Mouse (Mus musculus): ENCODE measurements around the gene Auts2. TPM values are rescaled to one million over a fixed set of nuclear protein-coding genes. Genes with fewer than 3 reads are reported as not detected.

Gene Auts2
- polyA plus RNA-seq, 1 experiment from 2014 or later: 73.6 TPM

DNA sequence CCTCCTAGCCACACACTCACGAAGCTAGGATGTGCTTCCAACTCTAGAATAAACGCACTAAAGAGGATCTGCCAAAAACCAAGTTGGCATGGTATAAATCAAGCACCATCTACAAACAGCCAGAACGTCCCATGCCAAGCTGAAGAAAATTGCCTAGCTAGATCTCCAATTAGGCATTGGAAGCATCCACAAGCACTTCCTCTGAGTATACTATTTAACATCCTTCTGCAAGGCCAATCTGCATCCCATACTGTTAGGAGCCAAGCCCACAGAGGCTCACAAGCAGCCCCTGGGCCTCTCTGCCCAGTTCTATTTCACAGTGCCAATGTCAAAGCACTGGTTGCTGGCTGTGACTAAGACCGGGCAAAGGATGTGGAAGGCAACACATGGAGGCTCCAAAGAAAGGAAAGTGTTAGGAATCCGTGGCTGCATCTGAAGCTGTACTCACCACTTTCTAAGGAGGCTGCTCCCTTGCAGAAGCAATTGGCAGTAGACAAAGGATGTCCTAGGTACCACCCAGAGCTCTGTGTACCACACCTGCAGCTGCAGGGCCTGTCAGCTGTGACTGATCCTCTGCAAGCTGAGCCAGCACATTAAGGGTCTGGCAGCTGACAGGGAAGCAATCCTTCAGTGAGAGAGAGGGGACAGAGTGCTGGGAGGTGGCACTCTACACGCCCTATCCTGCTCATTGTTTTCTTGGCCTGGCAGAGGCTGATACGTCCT, 407.0 kb downstream of the Auts2 start:
- Histone ChIP-seq H3K27me3 (no peaks in the 10 kb centered on the region), H3K4me3 (no peak overlapping the region), H3K36me3 (no peaks in the 10 kb centered on the region), H3K9ac (no peak overlapping the region), H3K9me3 (no peaks in the 10 kb centered on the region), H3K4me1 (no peaks in the 10 kb centered on the region), H3K4me2 (replicated peaks) (no peak overlapping the region), H3K27ac (no peak overlapping the region)
- no peak for ATAC-seq (ENCODE audit: insufficient number of reproducible peaks, insufficient read depth, low FRiP score, low TSS enrichment)
- WGBS: 64% methylated on average over 7 of the region's 7 CpGs

DNA sequence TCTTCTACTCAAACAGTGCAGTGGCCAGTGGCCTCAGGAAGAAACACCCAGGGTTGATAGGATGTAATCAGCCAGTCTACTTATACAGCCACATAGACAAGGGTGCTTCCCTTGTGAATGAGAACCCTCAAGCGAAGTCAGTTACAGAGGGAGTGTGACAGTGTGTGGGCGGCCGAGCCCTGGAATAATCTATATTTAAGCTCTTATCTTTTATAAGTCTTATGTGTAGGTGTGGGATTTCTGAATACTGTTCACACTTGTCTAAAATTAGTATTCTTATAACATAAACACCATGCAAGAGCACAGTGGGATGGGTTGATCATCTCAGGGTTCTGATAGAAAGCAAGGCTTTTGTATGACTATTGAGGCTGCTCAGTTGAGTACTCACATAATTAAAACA, 411.2 kb downstream of the Auts2 start:
- Histone ChIP-seq H3K9me3 (no peaks in the 10 kb centered on the region), H3K36me3 (no peaks in the 10 kb centered on the region), H3K27ac (no peak overlapping the region), H3K4me2 (replicated peaks) (no peak overlapping the region), H3K4me3 (no peak overlapping the region), H3K4me1 (no peaks in the 10 kb centered on the region), H3K9ac (no peak overlapping the region), H3K27me3 (no peaks in the 10 kb centered on the region)
- ATAC-seq (ENCODE audit: insufficient number of reproducible peaks, insufficient read depth, low FRiP score, low TSS enrichment): no peak
- WGBS: 97% methylated on average over 3 of the region's 3 CpGs

DNA sequence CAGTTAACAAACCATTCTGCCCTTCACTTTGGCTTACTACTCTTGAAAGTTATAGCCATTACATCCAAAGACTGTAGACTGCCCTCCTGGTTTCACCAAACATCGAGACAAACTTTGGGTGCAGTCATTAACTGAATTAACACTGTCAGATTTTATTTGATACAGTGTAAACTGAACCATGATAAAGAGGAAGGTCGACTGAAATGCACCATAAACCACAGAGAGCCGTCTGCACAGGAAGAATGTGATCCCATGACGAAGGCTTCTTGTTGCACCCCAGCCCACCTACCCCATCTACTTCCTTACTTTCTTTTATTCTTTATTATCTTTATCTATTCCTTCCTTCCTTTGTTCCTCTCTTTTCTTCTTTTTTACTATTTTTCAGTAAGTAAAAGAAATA, 412.6 kb downstream of the Auts2 start:
- no peaks in the 10 kb centered on the region for H3K4me1 ChIP-seq
- no peak overlapping the region for H3K27ac ChIP-seq
- no peak overlapping the region for H3K9ac ChIP-seq
- no peaks in the 10 kb centered on the region for H3K36me3 ChIP-seq
- no peak overlapping the region for H3K4me3 ChIP-seq
- H3K4me2 ChIP-seq (replicated peaks): no peak overlapping the region
- 50% methylated on average over 4 of the region's 4 CpGs for WGBS
- no peak for ATAC-seq (ENCODE audit: insufficient number of reproducible peaks, insufficient read depth, low FRiP score, low TSS enrichment)
- H3K9me3 ChIP-seq: no peaks in the 10 kb centered on the region
- H3K27me3 ChIP-seq: no peaks in the 10 kb centered on the region

DNA sequence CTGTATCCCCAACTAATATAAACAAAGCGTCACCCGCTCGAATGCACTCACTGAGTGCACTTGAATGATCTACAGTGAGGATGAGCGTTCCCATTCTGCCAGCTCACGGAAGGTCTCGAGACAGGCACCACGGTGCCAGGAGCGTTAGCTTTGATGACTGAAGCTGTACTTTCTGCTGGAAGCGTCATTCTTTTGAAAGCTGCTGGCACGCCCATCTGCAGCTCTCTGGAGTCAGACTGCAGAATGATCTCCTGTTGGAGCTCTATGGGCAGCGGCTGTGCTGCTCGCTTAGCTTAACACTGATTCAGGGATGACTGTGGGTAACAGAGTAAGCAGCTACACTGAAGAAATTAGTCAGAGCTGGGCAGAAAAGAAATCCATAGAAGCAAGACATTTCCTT, 416.5 kb downstream of the Auts2 start:
- Histone ChIP-seq H3K4me1 (no peaks in the 10 kb centered on the region), H3K27ac (no peak overlapping the region), H3K9ac (no peak overlapping the region), H3K4me3 (no peak overlapping the region), H3K27me3 (no peaks in the 10 kb centered on the region), H3K4me2 (replicated peaks) (no peak overlapping the region), H3K9me3 (no peaks in the 10 kb centered on the region), H3K36me3 (no peaks in the 10 kb centered on the region)
- WGBS: 88% methylated on average over 12 of the region's 12 CpGs
- ATAC-seq (ENCODE audit: insufficient number of reproducible peaks, insufficient read depth, low FRiP score, low TSS enrichment): no peak

DNA sequence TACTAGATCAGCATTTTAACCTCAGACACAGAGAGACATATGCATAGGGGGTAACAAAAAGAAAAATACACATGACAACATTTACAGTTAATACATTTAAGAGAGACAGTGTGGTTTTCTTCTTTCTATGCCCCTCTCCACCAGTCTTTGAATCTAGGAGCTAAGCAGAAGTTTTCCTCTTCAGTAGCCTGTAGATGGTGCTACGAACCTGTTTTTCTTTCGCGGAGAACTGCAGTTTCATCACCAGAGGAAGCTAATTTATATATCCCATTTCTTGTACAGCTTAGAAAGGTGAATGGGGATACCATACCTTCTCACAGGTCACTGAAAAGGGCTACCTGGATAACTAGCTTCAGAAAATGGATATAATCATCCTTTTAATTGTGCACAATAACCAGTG, 427.5 kb downstream of the Auts2 start:
- Histone ChIP-seq H3K4me3 (no peak overlapping the region), H3K4me1 (peaks cover 25% of the 10 kb centered on the region), H3K36me3 (no peaks in the 10 kb centered on the region), H3K27ac (no peak overlapping the region), H3K4me2 (replicated peaks) (no peak overlapping the region), H3K9me3 (no peaks in the 10 kb centered on the region), H3K9ac (no peak overlapping the region), H3K27me3 (no peaks in the 10 kb centered on the region)
- WGBS: 66% methylated on average over 3 of the region's 3 CpGs
- no peak for ATAC-seq (ENCODE audit: insufficient number of reproducible peaks, insufficient read depth, low FRiP score, low TSS enrichment)

DNA sequence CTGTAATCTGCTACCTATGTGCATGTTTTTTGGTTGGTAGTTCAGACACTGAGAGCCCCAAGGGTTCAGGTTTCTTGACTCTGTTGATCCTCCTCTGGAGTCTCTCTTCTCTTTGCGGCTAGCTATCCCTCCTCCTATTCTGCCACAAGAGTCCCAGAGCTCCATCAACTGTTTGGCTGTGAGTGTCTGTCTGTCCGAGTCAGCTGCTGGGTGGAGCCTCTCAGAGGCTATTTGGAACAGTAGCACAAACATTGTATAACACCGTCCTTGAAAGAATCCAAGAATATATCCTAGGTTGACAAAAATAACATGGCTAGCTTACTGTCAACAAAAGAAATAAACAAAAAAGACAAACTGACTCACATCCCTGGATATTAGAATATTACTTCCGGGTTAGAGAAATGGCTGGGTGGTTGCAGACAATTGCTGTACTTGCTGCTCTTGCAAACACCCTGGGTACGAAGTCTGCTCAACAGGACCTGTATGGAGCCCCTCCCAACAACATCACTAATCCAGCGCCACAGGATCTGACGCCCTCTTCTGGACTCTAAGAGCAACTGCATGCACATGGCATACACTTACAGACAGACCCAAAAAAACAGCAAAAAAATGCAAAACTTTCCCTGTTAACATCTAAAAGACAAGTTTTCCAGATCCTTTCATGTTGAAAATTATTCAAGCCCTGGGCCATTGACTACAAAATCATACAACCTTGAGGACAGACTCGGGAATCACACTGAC, 428.4 kb downstream of the Auts2 start:
- Histone ChIP-seq H3K27ac (no peak overlapping the region), H3K9ac (no peak overlapping the region), H3K4me3 (no peak overlapping the region), H3K36me3 (no peaks in the 10 kb centered on the region), H3K9me3 (no peaks in the 10 kb centered on the region), H3K4me1 (peaks cover 25% of the 10 kb centered on the region), H3K27me3 (no peaks in the 10 kb centered on the region), H3K4me2 (replicated peaks) (no peak overlapping the region)
- 68% methylated on average over 8 of the region's 8 CpGs for WGBS
- no peak for ATAC-seq (ENCODE audit: insufficient number of reproducible peaks, insufficient read depth, low FRiP score, low TSS enrichment)

DNA sequence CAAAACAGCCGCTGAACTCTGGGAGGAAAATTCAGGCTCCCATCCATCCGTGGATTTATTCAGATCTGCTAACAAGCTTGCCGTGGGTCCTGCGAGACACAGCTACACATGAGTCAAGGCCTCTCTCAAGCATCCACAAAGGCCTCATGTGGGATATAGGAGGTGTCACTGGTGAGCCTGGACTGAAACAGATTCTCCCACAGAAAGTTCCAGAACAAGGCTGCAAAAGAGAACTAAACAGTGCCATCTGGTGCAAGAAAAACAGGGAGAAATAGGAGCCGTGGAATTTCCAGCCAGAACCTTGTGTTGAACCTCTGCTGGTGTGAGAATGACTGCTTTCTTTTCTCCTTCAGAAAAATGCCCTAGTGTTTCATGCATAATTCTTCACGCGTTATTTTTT, 429.7 kb downstream of the Auts2 start:
- ATAC-seq (ENCODE audit: insufficient number of reproducible peaks, insufficient read depth, low FRiP score, low TSS enrichment): no peak
- no peaks in the 10 kb centered on the region for H3K36me3 ChIP-seq
- no peak overlapping the region for H3K9ac ChIP-seq
- WGBS: 41% methylated on average over 7 of the region's 7 CpGs
- H3K4me3 ChIP-seq: no peak overlapping the region
- no peaks in the 10 kb centered on the region for H3K9me3 ChIP-seq
- H3K27me3 ChIP-seq: no peaks in the 10 kb centered on the region
- no peak overlapping the region for H3K4me2 ChIP-seq (replicated peaks)
- peaks cover 25% of the 10 kb centered on the region for H3K4me1 ChIP-seq
- peak overlapping the region; percentile 46; the same call in 1 of the 2 replicates for H3K27ac ChIP-seq

DNA sequence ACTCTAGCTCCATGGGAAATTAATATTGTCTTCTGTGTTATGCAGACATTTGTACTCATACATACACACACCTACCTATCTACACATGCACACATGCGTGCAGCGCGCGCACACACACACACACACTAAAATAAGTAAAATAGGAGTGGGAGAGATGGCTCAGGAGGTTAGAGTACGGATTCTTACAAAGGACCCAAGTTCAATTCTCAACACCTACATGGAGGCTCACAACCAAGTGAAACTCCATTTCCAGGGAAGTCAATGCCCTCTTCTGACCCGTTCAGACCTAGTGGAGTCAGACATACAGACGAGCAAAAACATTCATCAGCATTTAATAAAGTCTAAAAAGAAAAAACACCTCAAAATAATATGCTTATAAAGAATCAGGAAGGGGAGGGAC, 430.5 kb downstream of the Auts2 start:
- Histone ChIP-seq H3K4me1 (peaks cover 30% of the 10 kb centered on the region), H3K36me3 (no peaks in the 10 kb centered on the region), H3K27me3 (no peaks in the 10 kb centered on the region), H3K4me2 (replicated peaks) (no peak overlapping the region), H3K9ac (no peak overlapping the region), H3K4me3 (no peak overlapping the region), H3K9me3 (no peaks in the 10 kb centered on the region), H3K27ac (no peak overlapping the region)
- no peak for ATAC-seq (ENCODE audit: insufficient number of reproducible peaks, insufficient read depth, low FRiP score, low TSS enrichment)
- 90% methylated on average over 7 of the region's 7 CpGs for WGBS

DNA sequence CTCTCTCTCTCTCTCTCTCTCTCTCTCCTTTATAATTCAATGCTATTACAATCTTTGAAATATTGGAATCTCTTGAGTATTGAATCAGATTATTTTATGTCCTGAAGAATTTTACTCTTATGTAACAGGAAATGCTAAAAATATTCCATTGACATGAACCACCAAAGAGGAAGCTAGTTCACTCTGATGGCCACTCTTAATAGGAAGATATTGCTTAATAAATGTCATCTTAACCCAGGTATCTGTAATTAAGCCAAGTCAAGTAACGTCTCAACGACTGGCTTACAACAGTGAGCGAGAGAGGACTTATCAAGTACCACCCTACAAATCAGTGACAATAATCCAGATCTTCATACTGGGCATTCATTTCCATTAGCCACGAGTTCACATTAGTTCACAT, 440.7 kb downstream of the Auts2 start:
- H3K4me3 ChIP-seq: no peak overlapping the region
- ATAC-seq (ENCODE audit: insufficient number of reproducible peaks, insufficient read depth, low FRiP score, low TSS enrichment): no peak
- no peak overlapping the region for H3K27ac ChIP-seq
- no peaks in the 10 kb centered on the region for H3K27me3 ChIP-seq
- H3K36me3 ChIP-seq: no peaks in the 10 kb centered on the region
- peaks cover 9% of the 10 kb centered on the region for H3K4me1 ChIP-seq
- WGBS: 93% methylated on average over 4 of the region's 4 CpGs
- H3K4me2 ChIP-seq (replicated peaks): no peak overlapping the region
- H3K9ac ChIP-seq: no peak overlapping the region
- no peaks in the 10 kb centered on the region for H3K9me3 ChIP-seq

DNA sequence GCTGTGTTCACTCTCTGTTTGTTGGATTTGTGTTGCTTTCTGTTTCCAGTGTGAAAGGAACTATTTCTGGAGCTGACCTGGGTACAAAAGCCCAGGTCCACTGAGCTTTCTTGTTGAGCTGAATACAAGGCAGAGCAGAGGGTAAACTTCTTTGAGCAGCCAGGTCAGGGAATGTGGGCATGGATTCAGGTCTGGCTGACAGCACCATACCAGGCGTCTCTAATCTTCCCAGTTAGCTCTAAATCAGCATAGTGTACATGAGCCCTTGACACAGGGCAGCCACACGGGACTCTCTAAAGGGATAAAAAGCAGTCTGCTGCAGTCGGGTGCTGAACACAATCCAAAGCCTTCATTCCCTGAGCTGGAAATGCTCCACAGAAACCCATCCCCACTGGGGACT, 444.7 kb downstream of the Auts2 start:
- no peak for ATAC-seq (ENCODE audit: insufficient number of reproducible peaks, insufficient read depth, low FRiP score, low TSS enrichment)
- no peak overlapping the region for H3K9ac ChIP-seq
- H3K27me3 ChIP-seq: no peaks in the 10 kb centered on the region
- H3K4me2 ChIP-seq (replicated peaks): no peak overlapping the region
- no peak overlapping the region for H3K27ac ChIP-seq
- no peaks in the 10 kb centered on the region for H3K36me3 ChIP-seq
- no peak overlapping the region for H3K4me3 ChIP-seq
- no peaks in the 10 kb centered on the region for H3K9me3 ChIP-seq
- H3K4me1 ChIP-seq: peaks cover 9% of the 10 kb centered on the region
- WGBS: 38% methylated on average over 3 of the region's 3 CpGs

DNA sequence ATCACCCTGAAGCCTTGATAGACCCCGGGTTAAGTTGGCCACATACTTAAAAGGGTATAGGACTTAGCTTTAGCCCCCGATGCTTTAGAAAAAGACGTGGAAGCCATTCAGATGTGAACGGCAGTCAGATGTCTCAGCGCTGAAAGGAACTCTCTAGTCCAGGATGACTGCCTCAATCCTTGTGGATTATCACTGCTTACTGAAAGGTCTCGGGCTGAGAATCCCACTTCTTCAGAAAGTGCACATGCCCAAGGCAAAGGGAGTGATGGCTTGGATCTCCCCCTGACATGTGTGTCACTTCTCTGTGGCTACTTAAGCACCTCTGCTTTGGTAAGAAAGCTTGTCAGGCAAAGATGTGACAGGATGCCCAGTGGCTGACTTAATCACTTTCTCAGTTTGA, 450.4 kb downstream of the Auts2 start:
- WGBS: 65% methylated on average over 6 of the region's 6 CpGs
- no peak overlapping the region for H3K4me2 ChIP-seq (replicated peaks)
- no peaks in the 10 kb centered on the region for H3K27me3 ChIP-seq
- no peak for ATAC-seq (ENCODE audit: insufficient number of reproducible peaks, insufficient read depth, low FRiP score, low TSS enrichment)
- H3K9me3 ChIP-seq: no peaks in the 10 kb centered on the region
- no peak overlapping the region for H3K9ac ChIP-seq
- no peak overlapping the region for H3K27ac ChIP-seq
- no peaks in the 10 kb centered on the region for H3K36me3 ChIP-seq
- no peaks in the 10 kb centered on the region for H3K4me1 ChIP-seq
- H3K4me3 ChIP-seq: no peak overlapping the region

DNA sequence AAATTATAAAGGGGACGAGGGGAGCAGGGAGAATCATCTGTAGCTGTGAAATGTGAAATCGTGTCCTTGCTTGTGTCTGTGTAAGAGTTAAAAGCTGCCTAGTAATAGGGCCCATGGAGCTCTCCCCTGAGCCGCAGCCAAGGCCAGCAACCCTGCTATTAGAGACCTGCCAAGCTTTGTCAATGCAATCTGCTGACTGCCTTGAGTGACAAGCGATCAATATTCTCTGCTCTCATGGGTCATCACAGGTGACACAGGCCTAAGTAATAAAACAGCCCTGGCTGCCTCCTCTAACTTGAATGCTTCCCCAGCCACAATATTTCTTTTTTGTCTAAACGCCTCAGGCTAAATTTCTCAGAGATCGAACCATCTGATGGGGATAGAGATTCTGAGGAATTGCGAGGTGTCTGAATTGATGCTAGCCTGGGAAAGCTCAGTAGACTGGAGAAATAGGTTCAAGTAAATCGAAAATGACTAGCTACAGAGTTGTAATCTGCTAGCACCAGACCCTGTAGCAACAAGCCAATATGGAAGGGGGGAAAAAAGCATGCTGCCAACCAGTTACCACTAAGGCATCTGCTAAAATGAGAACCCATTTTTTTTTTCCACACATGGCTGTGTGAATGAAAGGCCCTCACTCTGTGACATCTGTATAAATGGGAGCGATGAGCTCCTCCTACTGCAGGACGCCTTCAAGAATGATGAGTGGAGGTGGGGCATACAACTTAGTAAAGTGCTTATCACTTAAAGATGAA, 453.5 kb downstream of the Auts2 start:
- Histone ChIP-seq H3K27me3 (no peaks in the 10 kb centered on the region), H3K27ac (no peak overlapping the region), H3K4me2 (replicated peaks) (no peak overlapping the region), H3K9ac (no peak overlapping the region), H3K4me1 (no peaks in the 10 kb centered on the region), H3K36me3 (no peaks in the 10 kb centered on the region), H3K4me3 (no peak overlapping the region), H3K9me3 (no peaks in the 10 kb centered on the region)
- 64% methylated on average over 10 of the region's 10 CpGs for whole genome bisulfite sequencing
- no peak for ATAC-seq (ENCODE audit: insufficient number of reproducible peaks, insufficient read depth, low FRiP score, low TSS enrichment)
